Comparison of ENCODE assay signal across 8 mouse cellular contexts in genomic region chr19:16131831-16132230, GRCm38 (mm10). TPM values are rescaled to one million over a fixed set of nuclear protein-coding genes. Genes with fewer than 3 reads are reported as not detected.
A peak's percentile ranks its signal among the peaks of the same experiment; 100 is the strongest.
DNase-seq lines count a peak whose midpoint lies in the region; ATAC-seq and TF ChIP-seq lines count a peak whose summit lies in the region.

No protein-coding gene starts in this region.

- 16% methylated on average over 6 of the region's 6 CpGs for WGBS in spleen, adult 2 months
- 16% methylated on average over 6 of the region's 6 CpGs for WGBS in limb, embryonic 12.5 days
- WGBS in stomach, embryonic 15.5 days: 10% methylated on average over 6 of the region's 6 CpGs

- H3K27me3 ChIP-seq in spleen, adult 2 months (ENCODE audit: control insufficient read depth, insufficient read depth, low read length): peaks cover 1% of the 10 kb centered on the region
- no peaks in the 10 kb centered on the region for H3K27me3 ChIP-seq in limb, embryonic 12.5 days
- no peaks in the 10 kb centered on the region for H3K27me3 ChIP-seq in stomach, embryonic 15.5 days (replicated peaks)

- H3K36me3 ChIP-seq in spleen, adult 2 months (ENCODE audit: control insufficient read depth, insufficient read depth, low read length): no peaks in the 10 kb centered on the region
- H3K36me3 ChIP-seq in limb, embryonic 12.5 days: no peaks in the 10 kb centered on the region
- H3K36me3 ChIP-seq in stomach, embryonic 15.5 days: no peaks in the 10 kb centered on the region

- H3K9ac ChIP-seq in limb, embryonic 12.5 days (replicated peaks): peak overlapping the region; percentile 97
- H3K9ac ChIP-seq in stomach, embryonic 15.5 days: peak overlapping the region; percentile 64

- DNase-seq in adrenal gland, postnatal 14 days: peak; percentile 31
- no peak for DNase-seq in adrenal gland, postnatal 25 days
- no peak for DNase-seq in spleen, adult 2 months (ENCODE audit: low read depth in 1 of 2, low spot score in 2 of 2)
- no peak for DNase-seq in spleen, postnatal 4 days (ENCODE audit: low spot score in 2 of 2)
- no peak for DNase-seq in cerebellum, postnatal 4 days (ENCODE audit: low spot score in 2 of 2)
- DNase-seq in cerebellum, adult 11-12 months: no peak

- peak overlapping the region; percentile 73 for H3K4me2 ChIP-seq in limb, embryonic 12.5 days
- H3K4me2 ChIP-seq in stomach, embryonic 15.5 days: peak overlapping the region; percentile 67

- H3K27ac ChIP-seq in spleen, adult 2 months (ENCODE audit: insufficient read depth, low read length): peak overlapping the region; percentile 63; the same call in 1 of the 2 replicates
- H3K27ac ChIP-seq in limb, embryonic 12.5 days: peak overlapping the region; percentile 98
- peak overlapping the region; percentile 97 for H3K27ac ChIP-seq in stomach, embryonic 15.5 days

- peak overlapping the region; percentile 82; the same call in 1 of the 2 replicates for H3K4me3 ChIP-seq in spleen, adult 2 months (ENCODE audit: extremely low read depth, insufficient read depth, insufficient read length)
- peak overlapping the region; percentile 95 for H3K4me3 ChIP-seq in limb, embryonic 12.5 days (replicated peaks)
- H3K4me3 ChIP-seq in stomach, embryonic 15.5 days (replicated peaks): peak overlapping the region; percentile 72

- H3K4me1 ChIP-seq in spleen, adult 2 months (ENCODE audit: control insufficient read depth, insufficient read depth, insufficient read length): peaks cover 6% of the 10 kb centered on the region
- peaks cover 27% of the 10 kb centered on the region for H3K4me1 ChIP-seq in limb, embryonic 12.5 days (replicated peaks)
- H3K4me1 ChIP-seq in stomach, embryonic 15.5 days: peaks cover 7% of the 10 kb centered on the region

- TF ChIP-seq POLR2A in spleen, adult 2 months (IDR thresholded peaks at IDR 0.05; ENCODE audit: low read depth, low read length): no peak

- H3K9me3 ChIP-seq in limb, embryonic 12.5 days: no peaks in the 10 kb centered on the region
- no peaks in the 10 kb centered on the region for H3K9me3 ChIP-seq in stomach, embryonic 15.5 days

- ATAC-seq in limb, embryonic 12.5 days (ENCODE audit: insufficient number of reproducible peaks, insufficient read depth, low FRiP score, low TSS enrichment, low read depth): no peak
- ATAC-seq in stomach, embryonic 15.5 days (ENCODE audit: insufficient read depth, low FRiP score, low read depth): no peak

- no peak for TF ChIP-seq CTCF in spleen, adult 2 months (IDR thresholded peaks at IDR 0.05; ENCODE audit: extremely low read depth, insufficient read depth, insufficient read length, insufficient replicate concordance)

RNA-seq across cellular contexts. Expression of gene Gnaq, which starts 0.8 kb away (rescaled TPM):
- 57.7 and 62.5 TPM in 2 replicates for total RNA-seq in adrenal gland, postnatal 14 days (2021)
- 64.1 and 65.7 TPM in 2 replicates for total RNA-seq in adrenal gland, postnatal 25 days (2021)
- 7.1 and 7.3 TPM in 2 replicates for polyA plus RNA-seq in spleen, adult 2 months (2012; rRNA removed)
- 23.8 and 25.9 TPM in 2 replicates for polyA plus RNA-seq in limb, embryonic 12.5 days (2016; fragmentation: Nextera tagmentation; extraction: Ambion mirVana)
- polyA plus RNA-seq in stomach, embryonic 15.5 days (2015; fragmentation: Nextera tagmentation; extraction: Ambion mirVana): 35.6 and 36.2 TPM in 2 replicates
